Mouse (Mus musculus): ENCODE data around the gene Gatm. TPM values are rescaled to one million over a fixed set of nuclear protein-coding genes. Genes with fewer than 3 reads are reported as not detected.
A peak's percentile ranks its signal among the peaks of the same experiment; 100 is the strongest.

Gene Gatm
- polyA plus RNA-seq (2016; fragmentation: Nextera tagmentation; extraction: Ambion mirVana): 19.1 and 21.6 TPM in 2 replicates

DNA sequence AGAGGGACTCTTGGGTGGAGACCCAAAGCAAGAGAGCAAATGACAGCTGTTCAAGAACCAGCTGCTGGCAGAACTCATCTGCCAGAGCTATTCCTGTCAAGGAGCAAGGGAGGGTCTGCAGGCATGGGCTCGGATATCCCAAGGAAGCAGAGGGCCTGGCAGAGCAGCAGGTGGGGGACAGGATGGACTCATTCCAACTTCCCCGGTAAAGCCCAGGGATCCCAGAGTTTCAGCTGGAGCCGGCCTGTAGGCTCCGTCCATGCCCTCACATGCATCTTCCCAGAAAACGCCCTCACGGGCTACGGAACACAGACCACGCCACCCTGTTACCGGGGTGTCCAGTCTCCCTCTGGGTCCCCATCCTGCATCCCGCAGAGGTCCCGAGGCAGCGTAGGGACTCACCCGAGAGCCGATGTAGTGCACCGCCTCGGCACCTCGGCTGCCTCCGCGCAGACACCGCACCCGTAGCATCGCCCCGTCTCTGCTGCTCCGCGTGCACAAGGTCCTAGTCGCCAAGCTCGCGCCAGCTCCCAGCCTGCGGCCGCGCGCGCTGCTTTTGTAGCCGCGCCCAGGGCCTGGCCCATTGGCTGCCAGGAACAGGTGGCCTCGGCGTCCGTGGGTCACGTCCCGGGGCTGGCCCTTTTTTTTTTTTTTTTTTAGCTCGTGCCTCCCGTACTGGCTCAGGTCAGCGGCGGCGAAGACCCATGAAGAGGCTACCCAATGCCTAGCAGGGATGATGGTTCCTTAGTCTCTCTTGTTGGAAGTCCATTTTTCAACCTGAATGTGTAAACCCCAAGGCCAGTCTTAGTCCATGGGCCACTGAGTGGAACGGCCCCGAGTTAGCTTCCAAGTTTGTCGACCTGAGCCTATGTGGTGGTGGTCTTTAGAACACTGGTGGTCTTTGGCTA, at the start of gene Gatm:
Gene Gatm (minus strand): TSS at position 558 of the 908 bp plus-strand sequence.
- 3% methylated on average over 48 of the region's 48 CpGs for WGBS

GRCm38 (mm10) chr2:122659825-122660224, 48.7 kb upstream of the Gatm start:
- Histone ChIP-seq H3K36me3 (no peaks in the 10 kb centered on the region), H3K9me3 (no peaks in the 10 kb centered on the region), H3K27ac (no peak overlapping the region), H3K4me2 (replicated peaks) (no peak overlapping the region), H3K27me3 (replicated peaks) (no peaks in the 10 kb centered on the region), H3K9ac (no peak overlapping the region), H3K4me3 (no peak overlapping the region), H3K4me1 (no peaks in the 10 kb centered on the region)
- no peak for ATAC-seq (ENCODE audit: low FRiP score, low read depth)
- 88% methylated on average over 7 of the region's 7 CpGs for WGBS

More for the DNA sequence above, at the start of gene Gatm:
- Histone ChIP-seq H3K9ac (peak within 1 kb of the TSS; percentile 62), H3K27ac (no peak within 1 kb of the TSS), H3K27me3 (replicated peaks) (peaks cover 4% of the 10 kb centered on the region; the same call in 1 of the 2 replicates), H3K9me3 (no peaks in the 10 kb centered on the region), H3K4me3 (peak within 1 kb of the TSS; percentile 51), H3K4me2 (replicated peaks) (peak within 1 kb of the TSS; percentile 86), H3K36me3 (no peaks in the 10 kb centered on the region), H3K4me1 (no peaks in the 10 kb centered on the region)
- ATAC-seq (ENCODE audit: low FRiP score, low read depth): peak; percentile 98

DNA sequence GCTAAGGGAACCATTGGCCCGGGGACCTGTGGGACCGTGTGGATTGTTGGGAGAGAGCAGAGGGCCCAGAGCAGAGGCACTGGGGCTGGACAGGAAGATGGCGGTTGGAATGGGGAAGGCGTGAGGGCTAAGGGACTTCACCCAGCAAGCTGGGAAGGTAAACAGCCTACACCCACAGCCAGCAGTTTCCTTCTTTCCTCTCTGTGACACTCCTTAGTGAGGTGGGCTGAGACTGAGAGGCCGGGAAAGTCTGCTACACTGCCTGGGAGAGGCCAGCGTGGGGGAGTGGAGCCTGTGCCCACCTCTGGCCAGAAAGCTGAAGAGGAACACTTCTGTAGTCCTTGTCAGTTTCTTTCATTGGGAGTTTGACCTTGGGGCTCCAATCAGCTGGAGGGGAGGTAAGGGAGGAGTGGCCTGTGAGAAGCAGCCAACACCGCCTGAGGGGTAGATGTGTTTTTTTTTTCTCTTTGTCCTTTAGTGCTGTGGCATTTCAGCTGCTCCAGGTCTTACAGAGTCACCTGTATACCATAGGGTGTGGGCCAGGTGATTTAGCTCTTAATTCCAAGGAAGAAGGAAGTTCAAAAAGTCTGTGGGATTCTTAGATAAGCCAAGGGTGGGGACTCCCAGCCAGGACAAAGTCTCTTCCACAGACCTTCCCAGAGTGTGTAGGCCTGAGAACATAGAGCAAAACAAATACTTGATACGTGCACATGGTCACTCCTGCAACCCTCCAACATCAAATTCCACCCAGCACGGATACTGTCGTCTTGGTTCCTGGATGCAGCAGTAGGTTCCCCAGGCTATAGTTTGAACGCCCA, 46.8 kb upstream of the Gatm start:
- ATAC-seq (ENCODE audit: low FRiP score, low read depth): no peak

DNA sequence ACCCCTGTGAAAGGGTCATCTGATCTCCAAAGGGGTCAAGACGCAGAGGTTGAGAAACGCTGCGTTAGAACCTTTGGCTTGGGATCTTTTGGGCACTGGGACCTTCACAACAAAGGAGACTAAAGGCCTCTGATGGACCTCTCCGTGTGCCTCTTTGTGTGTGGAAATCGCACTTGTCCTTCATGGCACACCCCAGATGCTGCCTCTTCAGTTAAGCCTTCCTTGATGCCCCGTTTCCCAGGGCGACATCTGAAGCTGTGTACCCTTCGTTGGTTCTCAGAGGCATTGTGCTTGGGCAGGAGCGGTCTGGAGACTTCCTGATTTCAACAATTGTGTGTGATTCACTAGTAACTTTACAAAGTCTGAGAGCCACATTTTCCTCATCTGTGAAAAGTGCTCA, 45.7 kb upstream of the Gatm start:
- H3K4me3 ChIP-seq: no peak overlapping the region
- WGBS: 82% methylated on average over 9 of the region's 9 CpGs
- H3K36me3 ChIP-seq: no peaks in the 10 kb centered on the region
- no peak overlapping the region for H3K4me2 ChIP-seq (replicated peaks)
- no peak for ATAC-seq (ENCODE audit: low FRiP score, low read depth)
- no peaks in the 10 kb centered on the region for H3K27me3 ChIP-seq (replicated peaks)
- H3K9me3 ChIP-seq: no peaks in the 10 kb centered on the region
- H3K4me1 ChIP-seq: no peaks in the 10 kb centered on the region
- no peak overlapping the region for H3K9ac ChIP-seq
- no peak overlapping the region for H3K27ac ChIP-seq

More for the DNA sequence above, 46.8 kb upstream of the Gatm start:
- whole genome bisulfite sequencing: 85% methylated on average over 11 of the region's 11 CpGs
- Histone ChIP-seq H3K9ac (no peak overlapping the region), H3K4me1 (no peaks in the 10 kb centered on the region), H3K4me3 (no peak overlapping the region), H3K36me3 (no peaks in the 10 kb centered on the region), H3K4me2 (replicated peaks) (no peak overlapping the region), H3K9me3 (no peaks in the 10 kb centered on the region), H3K27ac (no peak overlapping the region), H3K27me3 (replicated peaks) (no peaks in the 10 kb centered on the region)

GRCm38 (mm10) chr2:122656052-122656451, 44.9 kb upstream of the Gatm start:
- no peak overlapping the region for H3K4me2 ChIP-seq (replicated peaks)
- no peaks in the 10 kb centered on the region for H3K9me3 ChIP-seq
- H3K4me1 ChIP-seq: no peaks in the 10 kb centered on the region
- ATAC-seq (ENCODE audit: low FRiP score, low read depth): no peak
- H3K4me3 ChIP-seq: no peak overlapping the region
- 60% methylated on average over 2 of the region's 2 CpGs for WGBS
- H3K36me3 ChIP-seq: no peaks in the 10 kb centered on the region
- no peaks in the 10 kb centered on the region for H3K27me3 ChIP-seq (replicated peaks)
- H3K9ac ChIP-seq: no peak overlapping the region
- no peak overlapping the region for H3K27ac ChIP-seq

DNA sequence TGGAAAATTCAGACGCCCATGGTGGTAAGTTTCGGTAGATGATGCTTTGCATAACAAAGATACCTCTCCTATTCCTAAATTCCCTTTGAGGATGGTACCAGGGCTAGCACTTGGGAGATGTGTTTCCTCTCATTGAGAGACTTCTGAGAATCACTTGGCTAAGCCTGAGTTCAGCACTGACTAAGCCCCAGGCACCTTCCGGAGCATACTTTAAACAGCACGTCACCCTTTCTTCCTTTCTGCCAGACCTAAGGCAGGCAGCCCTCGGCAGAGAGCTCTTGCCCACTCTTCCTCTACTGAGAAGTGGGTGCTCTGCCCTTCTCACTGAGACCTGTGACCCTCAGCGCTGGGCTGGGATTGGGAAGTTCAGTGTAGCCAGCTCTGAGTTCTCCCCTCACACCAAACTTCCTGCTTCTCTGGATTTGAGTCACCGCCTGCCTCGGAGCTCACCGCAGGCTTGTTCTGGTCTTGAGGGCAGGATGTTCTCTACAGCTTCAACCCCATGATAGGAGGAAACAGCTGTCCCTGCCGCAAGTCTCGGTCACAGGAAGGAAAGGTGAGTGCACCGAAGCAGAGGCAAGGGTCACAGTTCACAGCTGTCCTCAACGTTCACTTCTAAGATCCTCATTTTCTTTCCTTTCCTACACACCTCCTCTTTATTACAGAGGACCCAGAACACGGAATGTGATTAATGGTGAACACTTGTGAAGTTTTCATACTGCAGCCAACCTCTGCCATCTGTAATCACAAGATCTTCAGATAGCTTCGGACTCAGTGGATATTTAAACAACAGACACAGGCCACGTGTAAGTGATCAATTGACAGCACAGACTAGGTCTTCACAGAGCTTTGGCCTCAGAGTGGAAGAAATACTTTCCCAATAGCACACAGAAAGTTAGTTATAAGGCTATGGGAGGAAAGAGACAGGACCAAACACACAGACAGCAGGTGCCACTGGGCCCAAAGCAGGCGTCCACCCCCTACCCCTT, 41.3 kb upstream of the Gatm start:
- Histone ChIP-seq H3K27ac (no peak overlapping the region), H3K4me3 (no peak overlapping the region), H3K9me3 (no peaks in the 10 kb centered on the region), H3K4me2 (replicated peaks) (no peak overlapping the region), H3K36me3 (no peaks in the 10 kb centered on the region), H3K9ac (no peak overlapping the region), H3K4me1 (no peaks in the 10 kb centered on the region), H3K27me3 (replicated peaks) (no peaks in the 10 kb centered on the region)
- whole genome bisulfite sequencing: 76% methylated on average over 17 of the region's 17 CpGs
- ATAC-seq (ENCODE audit: low FRiP score, low read depth): no peak

DNA sequence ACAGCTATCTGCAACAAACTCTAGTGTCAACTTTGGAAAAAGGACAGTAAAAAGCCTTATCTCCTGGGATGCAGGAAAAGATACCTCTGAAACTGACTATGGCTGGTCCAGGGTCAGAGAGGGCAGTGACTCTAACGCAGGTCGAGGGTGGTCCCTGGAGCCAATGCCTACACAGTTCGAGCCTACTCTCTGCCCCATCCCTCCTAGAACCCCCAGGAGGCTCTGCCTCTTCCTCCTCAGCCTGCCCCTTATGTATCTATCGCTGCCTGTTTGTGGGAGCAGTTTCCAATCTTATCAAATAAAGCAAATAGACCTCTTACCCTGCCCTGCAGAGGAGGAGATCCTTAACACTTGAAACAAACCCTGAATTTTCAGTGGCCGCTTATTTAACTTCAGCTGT, 27.6 kb upstream of the Gatm start:
- 50% methylated on average over 5 of the region's 5 CpGs for WGBS

DNA sequence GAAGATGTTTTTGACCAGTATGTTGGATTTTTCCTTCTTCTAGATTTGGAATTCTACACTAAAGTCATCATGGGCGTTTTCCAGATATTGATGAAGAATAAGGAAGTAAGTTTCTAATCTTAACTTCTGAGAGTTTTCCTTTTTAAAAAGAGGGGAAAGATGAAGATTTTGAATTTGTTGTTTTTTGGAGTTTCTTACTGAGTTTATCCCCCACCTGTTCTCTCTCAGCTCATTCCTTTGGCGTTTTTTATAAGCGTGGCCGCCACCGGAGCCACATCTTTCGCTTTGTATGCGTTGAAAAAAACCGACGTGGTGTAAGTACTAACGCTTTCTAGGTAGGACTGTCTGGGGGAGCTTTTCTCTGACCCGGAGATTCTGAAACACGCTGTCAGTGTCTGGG, 26.9 kb upstream of the Gatm start:
- Histone ChIP-seq H3K27me3 (replicated peaks) (peaks cover 6% of the 10 kb centered on the region; the same call in 1 of the 2 replicates), H3K4me1 (no peaks in the 10 kb centered on the region), H3K9me3 (no peaks in the 10 kb centered on the region), H3K36me3 (peaks cover 16% of the 10 kb centered on the region), H3K9ac (peak overlapping the region; percentile 52; the same call in 1 of the 2 replicates), H3K4me3 (peak overlapping the region; percentile 32), H3K27ac (no peak overlapping the region), H3K4me2 (replicated peaks) (peak overlapping the region; percentile 78)
- WGBS: 43% methylated on average over 12 of the region's 12 CpGs
- no peak for ATAC-seq (ENCODE audit: low FRiP score, low read depth)

More for the DNA sequence above, 27.6 kb upstream of the Gatm start:
- Histone ChIP-seq H3K4me3 (no peak overlapping the region), H3K27ac (no peak overlapping the region), H3K4me2 (replicated peaks) (no peak overlapping the region), H3K9me3 (no peaks in the 10 kb centered on the region), H3K9ac (no peak overlapping the region), H3K4me1 (no peaks in the 10 kb centered on the region), H3K36me3 (peaks cover 9% of the 10 kb centered on the region; the same call in 1 of the 2 replicates), H3K27me3 (replicated peaks) (peaks cover 6% of the 10 kb centered on the region; the same call in 1 of the 2 replicates)
- ATAC-seq (ENCODE audit: low FRiP score, low read depth): no peak

DNA sequence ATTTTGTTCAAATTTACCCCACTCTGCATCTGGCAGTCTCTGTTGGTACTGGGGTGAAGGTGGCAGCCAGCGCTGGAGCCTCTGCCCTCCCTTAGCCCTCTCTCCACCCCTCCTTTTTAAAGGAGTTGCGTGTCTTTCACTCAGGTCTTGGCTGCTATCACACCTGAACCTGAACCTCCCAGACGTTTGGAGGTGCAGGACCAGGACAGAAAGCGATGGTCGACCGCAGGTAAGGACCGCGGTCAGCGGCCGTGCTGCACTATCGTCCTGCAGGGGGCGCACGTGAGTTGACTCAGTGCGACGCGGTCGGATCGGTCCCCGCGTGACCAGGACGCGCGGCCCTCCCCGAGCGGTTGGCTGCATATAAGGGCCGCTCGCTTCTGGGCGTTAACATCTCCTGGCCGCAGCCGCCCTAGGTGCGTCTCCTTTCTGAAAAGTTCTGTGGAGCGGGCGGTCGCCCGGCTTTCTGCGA, 26.5 kb upstream of the Gatm start:
- peak overlapping the region; percentile 52; the same call in 1 of the 2 replicates for H3K9ac ChIP-seq
- peak; percentile 82 for ATAC-seq (ENCODE audit: low FRiP score, low read depth)
- peaks cover 6% of the 10 kb centered on the region; the same call in 1 of the 2 replicates for H3K27me3 ChIP-seq (replicated peaks)
- peaks cover 20% of the 10 kb centered on the region for H3K36me3 ChIP-seq
- 2% methylated on average over 36 of the region's 36 CpGs for WGBS
- no peak overlapping the region for H3K27ac ChIP-seq
- H3K9me3 ChIP-seq: no peaks in the 10 kb centered on the region
- no peaks in the 10 kb centered on the region for H3K4me1 ChIP-seq
- peak overlapping the region; percentile 32 for H3K4me3 ChIP-seq
- H3K4me2 ChIP-seq (replicated peaks): peak overlapping the region; percentile 78

GRCm38 (mm10) chr2:122636686-122637085, 25.6 kb upstream of the Gatm start, which contains the start of gene AA467197:
Gene AA467197, plus strand, starts transcription at chr2:122636986.
- peaks cover 6% of the 10 kb centered on the region; the same call in 1 of the 2 replicates for H3K4me1 ChIP-seq
- H3K27me3 ChIP-seq (replicated peaks): peaks cover 6% of the 10 kb centered on the region; the same call in 1 of the 2 replicates
- peaks cover 22% of the 10 kb centered on the region for H3K36me3 ChIP-seq
- H3K27ac ChIP-seq: no peak within 1 kb of the TSS
- peak within 1 kb of the TSS; percentile 52; the same call in 1 of the 2 replicates for H3K9ac ChIP-seq
- H3K9me3 ChIP-seq: no peaks in the 10 kb centered on the region
- WGBS: 65% methylated on average over 3 of the region's 3 CpGs
- no peak for ATAC-seq (ENCODE audit: low FRiP score, low read depth)
- H3K4me2 ChIP-seq (replicated peaks): peak within 1 kb of the TSS; percentile 78
- peak within 1 kb of the TSS; percentile 32 for H3K4me3 ChIP-seq

DNA sequence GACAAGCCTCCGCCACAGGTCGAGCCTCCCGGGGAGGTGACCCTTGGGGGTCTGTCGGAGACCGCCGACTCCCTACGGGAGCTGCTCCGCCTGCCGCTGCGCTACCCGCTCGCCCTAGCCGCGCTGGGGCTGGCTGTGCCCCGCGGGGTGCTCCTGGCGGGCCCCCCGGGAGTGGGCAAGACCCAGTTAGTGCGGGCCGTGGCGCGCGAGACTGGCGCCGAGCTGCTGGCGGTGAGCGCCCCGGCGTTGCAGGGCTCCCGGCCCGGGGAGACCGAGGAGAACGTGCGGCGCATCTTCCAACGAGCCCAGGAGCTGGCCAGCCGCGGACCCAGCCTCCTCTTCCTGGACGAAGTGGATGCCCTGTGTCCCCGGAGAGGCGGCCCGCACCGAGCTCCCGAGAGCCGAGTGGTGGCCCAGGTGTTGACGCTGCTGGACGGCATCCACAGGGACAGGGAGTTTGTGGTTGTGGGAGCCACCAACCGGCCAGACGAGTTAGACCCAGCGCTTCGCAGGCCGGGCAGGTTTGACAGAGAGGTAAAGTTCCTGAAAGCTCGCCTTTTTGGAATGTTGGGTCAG, 20.2 kb upstream of the Gatm start:
- Histone ChIP-seq H3K9me3 (no peaks in the 10 kb centered on the region), H3K27me3 (replicated peaks) (no peaks in the 10 kb centered on the region), H3K4me3 (peak overlapping the region; percentile 93), H3K4me1 (peaks cover 11% of the 10 kb centered on the region; the same call in 1 of the 2 replicates), H3K4me2 (replicated peaks) (peak overlapping the region; percentile 98), H3K27ac (no peak overlapping the region), H3K9ac (peak overlapping the region; percentile 95), H3K36me3 (peaks cover 22% of the 10 kb centered on the region)
- under 1% methylated on average over 51 of the region's 53 CpGs for WGBS
- peak; percentile 18 for ATAC-seq (ENCODE audit: low FRiP score, low read depth)
